Mouse (Mus musculus): ENCODE results near the gene Kdm6b.

- TF ChIP-seq POLR2A (IDR thresholded peaks at IDR 0.05; ENCODE audit: borderline replicate concordance, low read depth, low read length) (no peak), CTCF (IDR thresholded peaks at IDR 0.05; ENCODE audit: low read depth, low read length) (no peak)
Measured at GRCm38 (mm10) chr11:69419443-69419812, 6.0 kb upstream of the Kdm6b start.

Measured in bone marrow macrophage, adult 2 months (primary cell).